30 mouse cellular contexts compared by ENCODE assay signal in the genomic region with DNA sequence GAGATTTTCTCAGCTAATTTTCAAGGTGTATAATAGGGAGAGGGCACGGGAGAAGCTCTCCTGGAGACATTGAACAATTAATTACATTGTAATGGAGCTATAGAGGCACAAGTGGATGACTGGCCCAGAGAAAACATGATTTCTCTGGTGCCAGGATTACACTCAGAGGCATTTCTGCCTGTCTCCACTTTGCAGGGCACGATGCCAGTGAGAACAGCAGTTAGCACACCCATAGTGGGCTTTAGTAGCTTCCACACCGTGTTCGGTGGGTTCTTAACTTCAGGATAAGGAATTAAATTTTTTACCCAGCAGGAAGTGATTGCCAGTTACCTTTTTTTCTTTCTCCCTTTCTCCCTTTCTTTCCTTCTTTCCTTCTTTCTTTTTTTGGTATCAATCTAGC. TPM values are rescaled to one million over a fixed set of nuclear protein-coding genes. Genes with fewer than 3 reads are reported as not detected.
DNase-seq lines count a peak whose midpoint lies in the region; ATAC-seq and TF ChIP-seq lines count a peak whose summit lies in the region.
"Had no signal": no experiment of that assay in that cellular context is flagged by ENCODE, and none has a peak within 500 bp of the region (broad histone marks: within the 10 kb centered on the region; RNA-seq: fewer than 3 reads in every experiment).

No protein-coding gene starts in this region.

- DNase-seq in forebrain, embryonic 14.5 days (ENCODE audit: low spot score) = peak; percentile 58
- DNase-seq in forebrain, embryonic 10.5 days (ENCODE audit: extremely low spot score, low spot score) = no peak
- no peak for DNase-seq in hindbrain, embryonic 10.5 days (ENCODE audit: low spot score)
- peak; percentile 51 for DNase-seq in brain, embryonic 14.5 days (ENCODE audit: low read depth)
- DNase-seq in thymus, postnatal 36 days = no peak
- DNase-seq: adrenal gland, postnatal 10 days; cerebellum, adult 2 months; cerebellum, postnatal 36 days; gastrocnemius, adult 2 months; gastrocnemius, postnatal 36 days; heart, adult 2 months; heart, postnatal 10 days; kidney, adult 11 months; kidney, postnatal 14 days; liver, postnatal 0 days; lung, postnatal 4 days; retina, postnatal 1 day; thymus, adult 2 months; thymus, postnatal 4 days had no signal

- H3K27me3 ChIP-seq in forebrain, embryonic 14.5 days (replicated peaks; ENCODE audit: control insufficient read depth, insufficient read depth, low read length) = no peaks in the 10 kb centered on the region
- H3K27me3 ChIP-seq in forebrain, embryonic 10.5 days (ENCODE audit: poor library complexity, severe bottlenecking) = no peaks in the 10 kb centered on the region
- no peaks in the 10 kb centered on the region for H3K27me3 ChIP-seq in hindbrain, embryonic 13.5 days
- no peaks in the 10 kb centered on the region for H3K27me3 ChIP-seq in hindbrain, embryonic 10.5 days (ENCODE audit: insufficient read depth, poor library complexity, severe bottlenecking)
- H3K27me3 ChIP-seq in midbrain, embryonic 15.5 days (replicated peaks) = no peaks in the 10 kb centered on the region
- no peaks in the 10 kb centered on the region for H3K27me3 ChIP-seq in midbrain, embryonic 13.5 days
- H3K27me3 ChIP-seq: heart, embryonic 13.5 days; liver, embryonic 12.5 days; megakaryocyte, embryonic 14.5 days; midbrain, embryonic 12.5 days; neural tube, embryonic 12.5 days; Patski had no signal

- H3K4me1 ChIP-seq in forebrain, embryonic 14.5 days (ENCODE audit: control insufficient read depth, insufficient read depth, low read length) = no peaks in the 10 kb centered on the region
- H3K4me1 ChIP-seq in forebrain, embryonic 10.5 days = no peaks in the 10 kb centered on the region
- peaks cover 13% of the 10 kb centered on the region for H3K4me1 ChIP-seq in hindbrain, embryonic 13.5 days (replicated peaks)
- no peaks in the 10 kb centered on the region for H3K4me1 ChIP-seq in hindbrain, embryonic 10.5 days (replicated peaks)
- H3K4me1 ChIP-seq in midbrain, embryonic 15.5 days = no peaks in the 10 kb centered on the region; the same call in 1 of the 2 replicates
- 0 out of 2 replicates have a peak, but pooled peaks cover 3% of the 10 kb centered on the region for H3K4me1 ChIP-seq in midbrain, embryonic 13.5 days (replicated peaks)
- H3K4me1 ChIP-seq: megakaryocyte, embryonic 14.5 days; midbrain, embryonic 12.5 days; neural tube, embryonic 12.5 days had no signal

- no peak for TF ChIP-seq POLR2A in brain, embryonic 14.5 days (IDR thresholded peaks at IDR 0.05; ENCODE audit: borderline replicate concordance, extremely low read depth, insufficient read depth, insufficient read length, poor library complexity, severe bottlenecking)

- no peak for ATAC-seq in forebrain, embryonic 14.5 days
- ATAC-seq in hindbrain, embryonic 13.5 days (ENCODE audit: low FRiP score) = no peak
- ATAC-seq in midbrain, embryonic 15.5 days (replicated peaks) = no peak
- ATAC-seq in midbrain, embryonic 13.5 days = no peak
- ATAC-seq: inflammation-experienced regulatory T-cells, adult 6 months; liver, postnatal 0 days; Patski had no signal

- no peak overlapping the region for H3K4me3 ChIP-seq in forebrain, embryonic 14.5 days (ENCODE audit: low read depth, low read length)
- H3K4me3 ChIP-seq in forebrain, embryonic 10.5 days = no peak overlapping the region
- no peak overlapping the region for H3K4me3 ChIP-seq in hindbrain, embryonic 13.5 days
- no peak overlapping the region for H3K4me3 ChIP-seq in hindbrain, embryonic 10.5 days
- no peak overlapping the region for H3K4me3 ChIP-seq in midbrain, embryonic 15.5 days
- no peak overlapping the region for H3K4me3 ChIP-seq in midbrain, embryonic 13.5 days (replicated peaks)
- H3K4me3 ChIP-seq: gastrocnemius, adult 2 months; heart, adult 2 months; heart, embryonic 13.5 days; left cerebral cortex, adult 2 months; liver, embryonic 12.5 days; megakaryocyte, embryonic 14.5 days; midbrain, embryonic 12.5 days; neural tube, embryonic 12.5 days had no signal

- no peaks in the 10 kb centered on the region for H3K9me3 ChIP-seq in forebrain, embryonic 14.5 days (replicated peaks; ENCODE audit: control insufficient read depth, low read length)
- H3K9me3 ChIP-seq in forebrain, embryonic 10.5 days = no peaks in the 10 kb centered on the region
- H3K9me3 ChIP-seq in hindbrain, embryonic 13.5 days = no peaks in the 10 kb centered on the region
- no peaks in the 10 kb centered on the region for H3K9me3 ChIP-seq in hindbrain, embryonic 10.5 days
- no peaks in the 10 kb centered on the region for H3K9me3 ChIP-seq in midbrain, embryonic 15.5 days
- no peaks in the 10 kb centered on the region for H3K9me3 ChIP-seq in midbrain, embryonic 13.5 days
- H3K9me3 ChIP-seq: heart, embryonic 13.5 days; liver, embryonic 12.5 days; megakaryocyte, embryonic 14.5 days; midbrain, embryonic 12.5 days; neural tube, embryonic 12.5 days had no signal

- TF ChIP-seq CTCF in brain, embryonic 14.5 days (IDR thresholded peaks at IDR 0.05; ENCODE audit: borderline replicate concordance, extremely low read depth, insufficient read depth, insufficient read length) = no peak

- 61% methylated on average over 4 of the region's 4 CpGs for WGBS in forebrain, embryonic 14.5 days
- 90% methylated on average over 4 of the region's 4 CpGs for WGBS in forebrain, embryonic 10.5 days
- WGBS in hindbrain, embryonic 13.5 days = 67% methylated on average over 4 of the region's 4 CpGs
- WGBS in hindbrain, embryonic 10.5 days = 84% methylated on average over 4 of the region's 4 CpGs
- WGBS in midbrain, embryonic 15.5 days = 63% methylated on average over 4 of the region's 4 CpGs
- 74% methylated on average over 4 of the region's 4 CpGs for WGBS in midbrain, embryonic 13.5 days

- no peak overlapping the region for H3K4me2 ChIP-seq in forebrain, embryonic 14.5 days (ENCODE audit: low read length)
- no peak overlapping the region for H3K4me2 ChIP-seq in hindbrain, embryonic 13.5 days
- no peak overlapping the region for H3K4me2 ChIP-seq in midbrain, embryonic 15.5 days
- H3K4me2 ChIP-seq in midbrain, embryonic 13.5 days (replicated peaks) = no peak overlapping the region
- H3K4me2 ChIP-seq: heart, embryonic 13.5 days; liver, embryonic 12.5 days; midbrain, embryonic 12.5 days; neural tube, embryonic 12.5 days had no signal

- H3K9ac ChIP-seq in forebrain, embryonic 14.5 days (ENCODE audit: low read length) = no peak overlapping the region
- no peak overlapping the region for H3K9ac ChIP-seq in hindbrain, embryonic 13.5 days
- no peak overlapping the region for H3K9ac ChIP-seq in midbrain, embryonic 15.5 days
- H3K9ac ChIP-seq in midbrain, embryonic 13.5 days (replicated peaks) = no peak overlapping the region
- H3K9ac ChIP-seq: heart, embryonic 13.5 days; liver, embryonic 12.5 days; liver, postnatal 0 days; midbrain, embryonic 12.5 days; neural tube, embryonic 12.5 days had no signal

- no peak overlapping the region for H3K27ac ChIP-seq in forebrain, embryonic 14.5 days (ENCODE audit: low read depth, low read length)
- H3K27ac ChIP-seq in forebrain, embryonic 10.5 days = no peak overlapping the region
- peak overlapping the region; percentile 58 for H3K27ac ChIP-seq in hindbrain, embryonic 13.5 days
- H3K27ac ChIP-seq in hindbrain, embryonic 10.5 days = no peak overlapping the region
- H3K27ac ChIP-seq in midbrain, embryonic 15.5 days = peak overlapping the region; percentile 2; the same call in 1 of the 2 replicates
- H3K27ac ChIP-seq in midbrain, embryonic 13.5 days = no peak overlapping the region
- H3K27ac ChIP-seq: gastrocnemius, adult 2 months; heart, adult 2 months; heart, embryonic 13.5 days; left cerebral cortex, adult 2 months; liver, embryonic 12.5 days; midbrain, embryonic 12.5 days; neural tube, embryonic 12.5 days had no signal

- H3K36me3 ChIP-seq in forebrain, embryonic 14.5 days (ENCODE audit: control insufficient read depth, insufficient read depth, low read length) = peaks cover 33% of the 10 kb centered on the region
- H3K36me3 ChIP-seq in forebrain, embryonic 10.5 days (replicated peaks) = peaks cover 32% of the 10 kb centered on the region
- H3K36me3 ChIP-seq in hindbrain, embryonic 13.5 days = peaks cover 42% of the 10 kb centered on the region
- H3K36me3 ChIP-seq in hindbrain, embryonic 10.5 days = peaks cover 44% of the 10 kb centered on the region
- peaks cover 15% of the 10 kb centered on the region for H3K36me3 ChIP-seq in midbrain, embryonic 15.5 days (replicated peaks)
- H3K36me3 ChIP-seq in midbrain, embryonic 13.5 days = peaks cover 35% of the 10 kb centered on the region

RNA-seq across cellular contexts. Expression of a gene that starts 48.9 kb away (rescaled TPM):
- 11.5 and 13.0 TPM in 2 replicates for polyA plus RNA-seq in forebrain, embryonic 14.5 days (2014; fragmentation: Nextera tagmentation; extraction: Ambion mirVana)
- polyA plus RNA-seq in forebrain, embryonic 10.5 days (2016; fragmentation: Nextera tagmentation; extraction: Ambion mirVana) = 25.7 and 26.6 TPM in 2 replicates
- 13.5 and 14.6 TPM in 2 replicates for polyA plus RNA-seq in hindbrain, embryonic 13.5 days (2015; fragmentation: Nextera tagmentation; extraction: Ambion mirVana)
- polyA plus RNA-seq in hindbrain, embryonic 10.5 days (2016; fragmentation: Nextera tagmentation; extraction: Ambion mirVana) = 21.5 and 21.6 TPM in 2 replicates
- 13.8 and 14.5 TPM in 2 replicates for polyA plus RNA-seq in midbrain, embryonic 15.5 days (2015; fragmentation: Nextera tagmentation; extraction: Ambion mirVana)
- polyA plus RNA-seq in midbrain, embryonic 13.5 days (2015; fragmentation: Nextera tagmentation; extraction: Ambion mirVana) = 15.8 and 16.6 TPM in 2 replicates
- polyA plus RNA-seq in brain, embryonic 14.5 days (2012; rRNA removed) = 11.4 and 12.7 TPM in 2 replicates

RNA-seq across cellular contexts. Expression of a gene that starts 49.0 kb away (rescaled TPM):
- 49.0 and 50.1 TPM in 2 replicates for polyA plus RNA-seq in forebrain, embryonic 14.5 days (2014; fragmentation: Nextera tagmentation; extraction: Ambion mirVana)
- 52.1 and 53.5 TPM in 2 replicates for polyA plus RNA-seq in forebrain, embryonic 10.5 days (2016; fragmentation: Nextera tagmentation; extraction: Ambion mirVana)
- 61.8 and 73.4 TPM in 2 replicates for polyA plus RNA-seq in hindbrain, embryonic 13.5 days (2015; fragmentation: Nextera tagmentation; extraction: Ambion mirVana)
- 48.8 and 62.1 TPM in 2 replicates for polyA plus RNA-seq in hindbrain, embryonic 10.5 days (2016; fragmentation: Nextera tagmentation; extraction: Ambion mirVana)
- 60.3 and 65.8 TPM in 2 replicates for polyA plus RNA-seq in midbrain, embryonic 15.5 days (2015; fragmentation: Nextera tagmentation; extraction: Ambion mirVana)
- 50.0 and 57.1 TPM in 2 replicates for polyA plus RNA-seq in midbrain, embryonic 13.5 days (2015; fragmentation: Nextera tagmentation; extraction: Ambion mirVana)
- polyA plus RNA-seq in brain, embryonic 14.5 days (2012; rRNA removed) = 18.8 and 24.1 TPM in 2 replicates

Comparison
In these comparisons a context has a peak if more than half of its experiments do, and no peak if none do; other contexts are left out.
1. DNase-seq: peak in forebrain, embryonic 14.5 days (single experiment) and brain, embryonic 14.5 days (single experiment); none in forebrain, embryonic 10.5 days (single experiment), hindbrain, embryonic 10.5 days (single experiment) and thymus, postnatal 36 days (0 of 2).
2. H3K27ac ChIP-seq: peak in hindbrain, embryonic 13.5 days (single experiment) and midbrain, embryonic 15.5 days (single experiment); none in forebrain, embryonic 14.5 days (single experiment), forebrain, embryonic 10.5 days (single experiment), hindbrain, embryonic 10.5 days (single experiment) and midbrain, embryonic 13.5 days (single experiment).